13 mouse cellular contexts compared by ENCODE assay signal in genomic region chr14:55819845-55820405, GRCm38 (mm10). TPM values are rescaled to one million over a fixed set of nuclear protein-coding genes. Genes with fewer than 3 reads are reported as not detected.
DNase-seq lines count a peak whose midpoint lies in the region.
"Had no signal": no experiment of that assay in that cellular context is flagged by ENCODE, and none has a peak within 500 bp of the region (broad histone marks: within the 10 kb centered on the region; RNA-seq: fewer than 3 reads in every experiment).

No protein-coding gene starts in this region.

- DNase-seq in gastrocnemius, postnatal 10 days: peak; percentile 0
- DNase-seq in gastrocnemius, adult 8-10 months (ENCODE audit: low spot score in 2 of 2): no peak
- peak; percentile 0 for DNase-seq in kidney, postnatal 14 days
- DNase-seq in kidney, postnatal 36 days: no peak
- peak; percentile 7 to 27 for DNase-seq in spleen, postnatal 4 days (ENCODE audit: low spot score in 2 of 2)
- no peak for DNase-seq in spleen, adult 12 weeks (ENCODE audit: low spot score)
- DNase-seq in testis, postnatal 14 days (ENCODE audit: low spot score): peak; percentile 8
- DNase-seq: adrenal gland, postnatal 25 days; cerebellum, adult 18-20 months; kidney, adult 2 months; lung, postnatal 14 days; thymus, postnatal 36 days had no signal

RNA-seq across cellular contexts. Expression of gene Nfatc4, which starts 3.0 kb away (rescaled TPM):
- total RNA-seq in gastrocnemius, postnatal 10 days (2021): 10 to 100 TPM in 1 of 2 experiments, 1 to 10 TPM in 1; 9.3 to 14.8 TPM
- 1 to 10 TPM; 1.9 to 3.3 (median 2.5) TPM for total RNA-seq in gastrocnemius, adult 8-10 months (2022)
- total RNA-seq: monocyte, adult 5-6 weeks had no signal

RNA-seq across cellular contexts. Expression of gene Ripk3, which starts 31.3 kb away (rescaled TPM):
- 1 to 10 TPM; 3.9 to 4.2 TPM for total RNA-seq in gastrocnemius, postnatal 10 days (2021)
- total RNA-seq in gastrocnemius, adult 8-10 months (2022): 1 to 10 TPM in 3 of 4 experiments, not detected in 1; 1.0 to 1.3 (median 1.3) TPM

RNA-seq across cellular contexts. Expression of gene Nynrin, which starts 33.9 kb away (rescaled TPM):
- total RNA-seq in gastrocnemius, postnatal 10 days (2021): 10 to 100 TPM in 1 of 2 experiments, 1 to 10 TPM in 1; 9.3 to 15.3 TPM
- 1 to 10 TPM; 1.2 to 3.6 (median 1.9) TPM for total RNA-seq in gastrocnemius, adult 8-10 months (2022)

RNA-seq across cellular contexts. Expression of gene Adcy4, which starts 36.0 kb away (rescaled TPM):
- 1 to 10 TPM; 5.9 to 9.4 TPM for total RNA-seq in gastrocnemius, postnatal 10 days (2021)
- total RNA-seq in gastrocnemius, adult 8-10 months (2022): 1 to 10 TPM; 3.4 to 7.1 (median 3.6) TPM

RNA-seq across cellular contexts. Expression of gene Ltb4r1, which starts 54.2 kb away (rescaled TPM):
- under 1 TPM; 0.16 to 0.61 TPM for total RNA-seq in gastrocnemius, postnatal 10 days (2021)
- under 1 TPM in 1 of 4 experiments, not detected in 3; 0.27 TPM for total RNA-seq in gastrocnemius, adult 8-10 months (2022)
- total RNA-seq: adrenal gland, postnatal 25 days had no signal

Comparison
In these comparisons a context has a peak if more than half of its experiments do, and no peak if none do; other contexts are left out.
1. DNase-seq: peak in gastrocnemius, postnatal 10 days (single experiment), kidney, postnatal 14 days (single experiment), spleen, postnatal 4 days (2 of 2) and testis, postnatal 14 days (single experiment); none in gastrocnemius, adult 8-10 months (0 of 2), kidney, postnatal 36 days (0 of 2) and spleen, adult 12 weeks (single experiment).